Mouse (Mus musculus) limb, embryonic 14.5 days (tissue): ENCODE results near the gene Igflr1. TPM values are rescaled to one million over a fixed set of nuclear protein-coding genes. Genes with fewer than 3 reads are reported as not detected.

Experiments
- ATAC-seq: fragments of 200-750 bp; cut with Nextera tagmentation; 2 replicates; pipeline ENCODE4 v1.8.0; 2017; ENCODE audit warnings: low read depth, moderate number of reproducible peaks, moderate TSS enrichment; ENCODE audit not compliant: low FRiP score
- DNase-seq: peaks from one replicate; pipeline ENCODE4 v3.0.0-alpha.2; 2015; ENCODE audit warnings: low spot score
- H3K27ac ChIP-seq: fragments of 300-500 bp; sonication (generic); replicated peaks from 2 replicates; pipeline ENCODE4 v1.5.1; 2014; ENCODE audit warnings: low read depth, mild to moderate bottlenecking, low read length, moderate library complexity, mixed read lengths
- H3K27me3 ChIP-seq: fragments of 300-500 bp; sonication (generic); 2 replicates; pipeline ENCODE4 v1.6.1; 2014; ENCODE audit warnings: low read length, mixed read lengths; ENCODE audit not compliant: control insufficient read depth, insufficient read depth
- H3K36me3 ChIP-seq: fragments of 300-500 bp; sonication (generic); 2 replicates; pipeline ENCODE4 v1.6.1; 2014; ENCODE audit warnings: mild to moderate bottlenecking, low read length, moderate library complexity, mixed read lengths; ENCODE audit not compliant: control insufficient read depth, insufficient read depth
- H3K4me1 ChIP-seq: fragments of 300-500 bp; sonication (generic); 2 replicates; pipeline ENCODE4 v1.6.1; 2014; ENCODE audit warnings: antibody characterized with exemption, low read length, mixed read lengths; ENCODE audit not compliant: control insufficient read depth, insufficient read depth
- H3K4me2 ChIP-seq: fragments of 300-500 bp; sonication (generic); replicated peaks from 2 replicates; pipeline ENCODE4 v1.6.1; 2014; ENCODE audit warnings: low read depth, mild to moderate bottlenecking, low read length, moderate library complexity; ENCODE audit not compliant: severe bottlenecking
- H3K4me3 ChIP-seq: fragments of 300-500 bp; sonication (generic); replicated peaks from 2 replicates; pipeline ENCODE4 v1.5.1; 2014; ENCODE audit warnings: low read length
- H3K9ac ChIP-seq: fragments of 300-500 bp; sonication (generic); 2 replicates; pipeline ENCODE4 v1.6.1; 2014; ENCODE audit warnings: mild to moderate bottlenecking, low read depth, low read length, moderate library complexity; ENCODE audit not compliant: severe bottlenecking
- H3K9me3 ChIP-seq: fragments of 300-500 bp; sonication (generic); 2 replicates; pipeline ENCODE4 v1.6.1; 2016; ENCODE audit warnings: low read length; ENCODE audit not compliant: control insufficient read depth
- POLR2A ChIP-seq: fragments of 200-500 bp; IDR thresholded peaks from 2 replicates; pipeline ENCODE4 v1.8.0; 2012; ENCODE audit warnings: inconsistent platforms, mild to moderate bottlenecking, moderate library complexity, borderline replicate concordance; ENCODE audit not compliant: insufficient read depth, insufficient read length; ENCODE audit errors: extremely low read depth
- WGBS: fragments of 180-500 bp; shearing (Covaris S2); extraction: QIAGEN DNeasy Blood & Tissue Kit; methylation state at CpG from one replicate; pipeline ENCODE4 v1.1.7; 2014; 5-methylcytosine and 5-hydroxymethylcytosine counted together
- microRNA-seq: library from miRNA; unstranded; fragments of <30 nt; microRNA quantifications from one replicate; pipeline ENCODE4, GENCODE M21; 2016
- polyA plus RNA-seq, 2 experiments: library from polyadenylated mRNA; depleted of rRNA in 1 of 2; stranded (reverse) in 1 of 2; unstranded in 1 of 2; fragments of >200 nt; fragmentation: Nextera tagmentation in 1 of 2; extraction: Ambion mirVana in 1 of 2; gene quantifications; 2 replicates each; pipeline versions ENCODE4 v1.2.1 to v1.2.3; 2012 to 2014

Igflr1 gene
- polyA plus RNA-seq, 2 experiments = 1.7 to 5.2 TPM

- no peak overlapping the region for H3K27ac ChIP-seq
- H3K9me3 ChIP-seq = no peaks in the 10 kb centered on the region
- H3K4me2 ChIP-seq = no peak overlapping the region
- peaks cover 40% of the 10 kb centered on the region for H3K36me3 ChIP-seq
- no peak overlapping the region for H3K4me3 ChIP-seq
- H3K9ac ChIP-seq = no peak overlapping the region
- DNase-seq (no peak), ATAC-seq (no peak)
- TF ChIP-seq POLR2A = no peak
- H3K27me3 ChIP-seq = no peaks in the 10 kb centered on the region
- no peaks in the 10 kb centered on the region for H3K4me1 ChIP-seq
- 64% methylated on average over 5 of the region's 5 CpGs for WGBS
Measured at GRCm38 (mm10) chr7:30615049-30615760, 50.0 kb downstream of the Igflr1 start.

Small RNAs within 50 kb of the gene (microRNA-seq; reads per million reads assigned to microRNA genes)
- gene Gm38670 = 1.4 reads per million
- not detected for gene Mir3569

Other genes with a start within 250 kb of the Igflr1 start
Only the 30 nearest of the 32 such genes appear.
- gene Lrfn3, start 202.7 kb upstream of the Igflr1 start, polyA plus RNA-seq (2012; rRNA removed) = 11.5 and 17.7 TPM in 2 replicates
- 6.3 and 6.9 TPM in 2 replicates for gene Lrfn3, start 202.7 kb upstream of the Igflr1 start, polyA plus RNA-seq (2014; fragmentation: Nextera tagmentation; extraction: Ambion mirVana)
- gene Tyrobp, start 151.7 kb upstream of the Igflr1 start, polyA plus RNA-seq (2012; rRNA removed) = 54.2 and 79.2 TPM in 2 replicates
- gene Tyrobp, start 151.7 kb upstream of the Igflr1 start, polyA plus RNA-seq (2014; fragmentation: Nextera tagmentation; extraction: Ambion mirVana) = 69.8 and 84.7 TPM in 2 replicates
- gene Hcst, start 145.6 kb upstream of the Igflr1 start, polyA plus RNA-seq (2012; rRNA removed) = 1.9 and 2.2 TPM in 2 replicates
- gene Hcst, start 145.6 kb upstream of the Igflr1 start, polyA plus RNA-seq (2014; fragmentation: Nextera tagmentation; extraction: Ambion mirVana) = 0.70 and 3.0 TPM in 2 replicates
- gene Nfkbid, start 143.7 kb upstream of the Igflr1 start, polyA plus RNA-seq (2012; rRNA removed) = 3.0 and 3.5 TPM in 2 replicates
- gene Nfkbid, start 143.7 kb upstream of the Igflr1 start, polyA plus RNA-seq (2014; fragmentation: Nextera tagmentation; extraction: Ambion mirVana) = 1.7 and 2.2 TPM in 2 replicates
- 41.9 and 55.5 TPM in 2 replicates for gene Aplp1, start 119.9 kb upstream of the Igflr1 start, polyA plus RNA-seq (2012; rRNA removed)
- gene Aplp1, start 119.9 kb upstream of the Igflr1 start, polyA plus RNA-seq (2014; fragmentation: Nextera tagmentation; extraction: Ambion mirVana) = 31.4 and 37.4 TPM in 2 replicates
- 0.06 and 0.13 TPM in 2 replicates for gene Kirrel2, start 107.7 kb upstream of the Igflr1 start, polyA plus RNA-seq (2012; rRNA removed)
- gene Kirrel2, start 107.7 kb upstream of the Igflr1 start, polyA plus RNA-seq (2014; fragmentation: Nextera tagmentation; extraction: Ambion mirVana) = 0.07 TPM in 1 of 2 replicates, not detected in the other
- 0.03 and 0.06 TPM in 2 replicates for gene Nphs1, start 107.1 kb upstream of the Igflr1 start, polyA plus RNA-seq (2012; rRNA removed)
- 0.14 and 0.23 TPM in 2 replicates for gene Nphs1, start 107.1 kb upstream of the Igflr1 start, polyA plus RNA-seq (2014; fragmentation: Nextera tagmentation; extraction: Ambion mirVana)
- 0.04 and 0.11 TPM in 2 replicates for gene Prodh2, start 71.8 kb upstream of the Igflr1 start, polyA plus RNA-seq (2012; rRNA removed)
- not detected in 2 replicates for gene Prodh2, start 71.8 kb upstream of the Igflr1 start, polyA plus RNA-seq (2014; fragmentation: Nextera tagmentation; extraction: Ambion mirVana)
- 66.1 and 91.7 TPM in 2 replicates for gene Arhgap33, start 30.4 kb upstream of the Igflr1 start, polyA plus RNA-seq (2012; rRNA removed)
- 9.7 and 14.2 TPM in 2 replicates for gene Arhgap33, start 30.4 kb upstream of the Igflr1 start, polyA plus RNA-seq (2014; fragmentation: Nextera tagmentation; extraction: Ambion mirVana)
- 15.4 and 18.6 TPM in 2 replicates for gene Hspb6, start 13.2 kb upstream of the Igflr1 start, polyA plus RNA-seq (2012; rRNA removed)
- gene Hspb6, start 13.2 kb upstream of the Igflr1 start, polyA plus RNA-seq (2014; fragmentation: Nextera tagmentation; extraction: Ambion mirVana) = 15.7 and 16.8 TPM in 2 replicates
- 31.8 and 47.3 TPM in 2 replicates for gene Proser3, start 13.1 kb upstream of the Igflr1 start, polyA plus RNA-seq (2012; rRNA removed)
- gene Proser3, start 13.1 kb upstream of the Igflr1 start, polyA plus RNA-seq (2014; fragmentation: Nextera tagmentation; extraction: Ambion mirVana) = 9.4 and 10.8 TPM in 2 replicates
- gene Lin37, start 5.6 kb upstream of the Igflr1 start, polyA plus RNA-seq (2012; rRNA removed) = 35.8 and 38.7 TPM in 2 replicates
- gene Lin37, start 5.6 kb upstream of the Igflr1 start, polyA plus RNA-seq (2014; fragmentation: Nextera tagmentation; extraction: Ambion mirVana) = 38.5 and 45.8 TPM in 2 replicates
- gene U2af1l4, start 2.1 kb upstream of the Igflr1 start, polyA plus RNA-seq (2012; rRNA removed) = 71.8 and 75.8 TPM in 2 replicates
- gene U2af1l4, start 2.1 kb upstream of the Igflr1 start, polyA plus RNA-seq (2014; fragmentation: Nextera tagmentation; extraction: Ambion mirVana) = 95.6 and 99.2 TPM in 2 replicates
- 7.3 and 8.9 TPM in 2 replicates for gene Gm49396, start 2.1 kb upstream of the Igflr1 start, polyA plus RNA-seq (2012; rRNA removed)
- gene Gm49396, start 2.1 kb upstream of the Igflr1 start, polyA plus RNA-seq (2014; fragmentation: Nextera tagmentation; extraction: Ambion mirVana) = 5.0 and 7.4 TPM in 2 replicates
- gene Psenen, start 1.8 kb upstream of the Igflr1 start, polyA plus RNA-seq (2012; rRNA removed) = 141 and 161 TPM in 2 replicates
- 136 and 137 TPM in 2 replicates for gene Psenen, start 1.8 kb upstream of the Igflr1 start, polyA plus RNA-seq (2014; fragmentation: Nextera tagmentation; extraction: Ambion mirVana)
- gene Kmt2b, start 23.3 kb downstream of the Igflr1 start, polyA plus RNA-seq (2012; rRNA removed) = 62.0 and 73.8 TPM in 2 replicates
- 13.1 and 15.4 TPM in 2 replicates for gene Kmt2b, start 23.3 kb downstream of the Igflr1 start, polyA plus RNA-seq (2014; fragmentation: Nextera tagmentation; extraction: Ambion mirVana)
- 0.51 and 0.55 TPM in 2 replicates for gene Zbtb32, start 33.5 kb downstream of the Igflr1 start, polyA plus RNA-seq (2012; rRNA removed)
- gene Zbtb32, start 33.5 kb downstream of the Igflr1 start, polyA plus RNA-seq (2014; fragmentation: Nextera tagmentation; extraction: Ambion mirVana) = 0.62 and 0.67 TPM in 2 replicates
- 4.7 and 5.7 TPM in 2 replicates for gene Upk1a, start 47.4 kb downstream of the Igflr1 start, polyA plus RNA-seq (2012; rRNA removed)
- gene Upk1a, start 47.4 kb downstream of the Igflr1 start, polyA plus RNA-seq (2014; fragmentation: Nextera tagmentation; extraction: Ambion mirVana) = 1.2 and 1.7 TPM in 2 replicates
- 607 and 677 TPM in 2 replicates for gene Cox6b1, start 60.7 kb downstream of the Igflr1 start, polyA plus RNA-seq (2012; rRNA removed)
- 799 and 875 TPM in 2 replicates for gene Cox6b1, start 60.7 kb downstream of the Igflr1 start, polyA plus RNA-seq (2014; fragmentation: Nextera tagmentation; extraction: Ambion mirVana)
- 0.17 TPM in 1 of 2 replicates, not detected in the other for gene Etv2, start 70.4 kb downstream of the Igflr1 start, polyA plus RNA-seq (2012; rRNA removed)
- 0.19 TPM in 1 of 2 replicates, not detected in the other for gene Etv2, start 70.4 kb downstream of the Igflr1 start, polyA plus RNA-seq (2014; fragmentation: Nextera tagmentation; extraction: Ambion mirVana)
- gene Rbm42, start 84.9 kb downstream of the Igflr1 start, polyA plus RNA-seq (2012; rRNA removed) = 68.1 and 87.7 TPM in 2 replicates
- gene Rbm42, start 84.9 kb downstream of the Igflr1 start, polyA plus RNA-seq (2014; fragmentation: Nextera tagmentation; extraction: Ambion mirVana) = 107 and 113 TPM in 2 replicates
- 38.8 and 45.0 TPM in 2 replicates for gene Haus5, start 99.6 kb downstream of the Igflr1 start, polyA plus RNA-seq (2012; rRNA removed)
- 35.0 and 35.6 TPM in 2 replicates for gene Haus5, start 99.6 kb downstream of the Igflr1 start, polyA plus RNA-seq (2014; fragmentation: Nextera tagmentation; extraction: Ambion mirVana)
- not detected in 2 replicates for gene Pmis2, start 106.2 kb downstream of the Igflr1 start, polyA plus RNA-seq (2012; rRNA removed)
- gene Pmis2, start 106.2 kb downstream of the Igflr1 start, polyA plus RNA-seq (2014; fragmentation: Nextera tagmentation; extraction: Ambion mirVana) = not detected in 2 replicates
- 0.44 TPM in 1 of 2 replicates, not detected in the other for gene 2200002J24Rik, start 133.5 kb downstream of the Igflr1 start, polyA plus RNA-seq (2012; rRNA removed)
- gene 2200002J24Rik, start 133.5 kb downstream of the Igflr1 start, polyA plus RNA-seq (2014; fragmentation: Nextera tagmentation; extraction: Ambion mirVana) = 0.51 TPM in 1 of 2 replicates, not detected in the other
- gene Atp4a, start 146.8 kb downstream of the Igflr1 start, polyA plus RNA-seq (2012; rRNA removed) = 0.89 and 1.0 TPM in 2 replicates
- 0.30 and 0.48 TPM in 2 replicates for gene Atp4a, start 146.8 kb downstream of the Igflr1 start, polyA plus RNA-seq (2014; fragmentation: Nextera tagmentation; extraction: Ambion mirVana)
- gene Tmem147, start 164.1 kb downstream of the Igflr1 start, polyA plus RNA-seq (2012; rRNA removed) = 178 and 233 TPM in 2 replicates
- 221 and 231 TPM in 2 replicates for gene Tmem147, start 164.1 kb downstream of the Igflr1 start, polyA plus RNA-seq (2014; fragmentation: Nextera tagmentation; extraction: Ambion mirVana)
- gene Gapdhs, start 178.3 kb downstream of the Igflr1 start, polyA plus RNA-seq (2012; rRNA removed) = not detected in 2 replicates
- 0.75 TPM in 1 of 2 replicates, not detected in the other for gene Gapdhs, start 178.3 kb downstream of the Igflr1 start, polyA plus RNA-seq (2014; fragmentation: Nextera tagmentation; extraction: Ambion mirVana)
- 15.1 and 28.4 TPM in 2 replicates for gene Sbsn, start 186.0 kb downstream of the Igflr1 start, polyA plus RNA-seq (2012; rRNA removed)
- gene Sbsn, start 186.0 kb downstream of the Igflr1 start, polyA plus RNA-seq (2014; fragmentation: Nextera tagmentation; extraction: Ambion mirVana) = 21.3 and 38.7 TPM in 2 replicates
- gene Dmkn, start 198.3 kb downstream of the Igflr1 start, polyA plus RNA-seq (2012; rRNA removed) = 124 and 151 TPM in 2 replicates
- 168 and 289 TPM in 2 replicates for gene Dmkn, start 198.3 kb downstream of the Igflr1 start, polyA plus RNA-seq (2014; fragmentation: Nextera tagmentation; extraction: Ambion mirVana)
- gene Krtdap, start 222.5 kb downstream of the Igflr1 start, polyA plus RNA-seq (2012; rRNA removed) = 290 and 318 TPM in 2 replicates
- gene Krtdap, start 222.5 kb downstream of the Igflr1 start, polyA plus RNA-seq (2014; fragmentation: Nextera tagmentation; extraction: Ambion mirVana) = 833 and 1,442 TPM in 2 replicates